Mouse (Mus musculus) liver, adult 2 months (tissue): ENCODE measurements around the gene Tmem9. TPM values are rescaled to one million over a fixed set of nuclear protein-coding genes. Genes with fewer than 3 reads are reported as not detected.

Experiments used
- DNase-seq: peaks from one replicate; pipeline ENCODE4 v3.0.0-alpha.2; 2011; ENCODE audit warnings: low read depth, low spot score; ENCODE audit errors: extremely low read depth
- H3K27ac ChIP-seq: fragments of 200-500 bp; replicated peaks from 2 replicates; pipeline ENCODE4 v1.5.1; 2012; ENCODE audit warnings: low read depth, mild to moderate bottlenecking, control low read depth, inconsistent platforms, low read length; ENCODE audit not compliant: insufficient read depth
- H3K27me3 ChIP-seq: fragments of 200-500 bp; 2 replicates; pipeline ENCODE4 v1.6.1; 2012; ENCODE audit warnings: mild to moderate bottlenecking, moderate library complexity, low read length, inconsistent platforms; ENCODE audit not compliant: control insufficient read depth, insufficient read depth
- H3K36me3 ChIP-seq: fragments of 200-500 bp; 2 replicates; pipeline ENCODE4 v1.6.1; 2012; ENCODE audit warnings: low read length, inconsistent platforms; ENCODE audit not compliant: control insufficient read depth, insufficient read depth
- H3K4me1 ChIP-seq: fragments of 200-500 bp; 2 replicates; pipeline ENCODE4 v1.6.1; 2011; ENCODE audit warnings: low read length; ENCODE audit not compliant: control insufficient read depth, insufficient read depth
- H3K4me3 ChIP-seq: fragments of 200-500 bp; 2 replicates; pipeline ENCODE4 v1.5.1; 2011; ENCODE audit warnings: low read depth, mild to moderate bottlenecking, control low read depth, low read length, moderate library complexity; ENCODE audit not compliant: insufficient read depth
- H3K79me2 ChIP-seq: fragments of 200-500 bp; 2 replicates; pipeline ENCODE4 v1.6.1; 2012; ENCODE audit warnings: inconsistent platforms, mild to moderate bottlenecking, low read length, moderate library complexity; ENCODE audit not compliant: control insufficient read depth, insufficient read depth
- H3K9ac ChIP-seq: fragments of 200-500 bp; 2 replicates; pipeline ENCODE4 v1.6.1; 2012; ENCODE audit warnings: low read depth, mild to moderate bottlenecking, control low read depth, inconsistent platforms, low read length
- CTCF ChIP-seq: fragments of 200-500 bp; IDR thresholded peaks from 2 replicates; pipeline ENCODE4 v1.5.1; 2011; ENCODE audit warnings: low read depth, low read length, control low read depth
- POLR2A ChIP-seq: fragments of 200-500 bp; IDR thresholded peaks from 2 replicates; pipeline ENCODE4 v1.6.1; 2011; ENCODE audit warnings: low read length, control low read depth; ENCODE audit not compliant: insufficient read depth; ENCODE audit errors: extremely low read depth
- WGBS: fragments of 180-500 bp; shearing (Covaris S2); methylation state at CpG from one replicate; pipeline ENCODE4 v1.1.7; 2018; 5-methylcytosine and 5-hydroxymethylcytosine counted together
- polyA plus RNA-seq: library from polyadenylated mRNA; depleted of rRNA; stranded (reverse); fragments of >200 nt; gene quantifications from 2 replicates; pipeline ENCODE4 v1.2.3, GENCODE M21; 2012
- total RNA-seq: library from RNA; depleted of rRNA; stranded (reverse); fragments of >200 nt; gene quantifications from 2 replicates; pipeline ENCODE4 v1.2.3, GENCODE M21; 2014

Tmem9 gene
- total and polyA plus RNA-seq, 2 experiments, result 20.1 to 39.1 TPM

GRCm38 (mm10) chr1:136061041-136061789, 53.3 kb downstream of the Tmem9 start:
- H3K9ac ChIP-seq, result no peak overlapping the region
- no peak overlapping the region for H3K27ac ChIP-seq
- no peak for DNase-seq
- no peaks in the 10 kb centered on the region for H3K27me3 ChIP-seq
- WGBS, result 77% methylated on average over 9 of the region's 9 CpGs
- H3K79me2 ChIP-seq, result no peaks in the 10 kb centered on the region
- H3K4me1 ChIP-seq, result no peaks in the 10 kb centered on the region
- no peaks in the 10 kb centered on the region for H3K36me3 ChIP-seq
- H3K4me3 ChIP-seq, result no peak overlapping the region
- TF ChIP-seq CTCF (no peak), POLR2A (no peak)

DNA sequence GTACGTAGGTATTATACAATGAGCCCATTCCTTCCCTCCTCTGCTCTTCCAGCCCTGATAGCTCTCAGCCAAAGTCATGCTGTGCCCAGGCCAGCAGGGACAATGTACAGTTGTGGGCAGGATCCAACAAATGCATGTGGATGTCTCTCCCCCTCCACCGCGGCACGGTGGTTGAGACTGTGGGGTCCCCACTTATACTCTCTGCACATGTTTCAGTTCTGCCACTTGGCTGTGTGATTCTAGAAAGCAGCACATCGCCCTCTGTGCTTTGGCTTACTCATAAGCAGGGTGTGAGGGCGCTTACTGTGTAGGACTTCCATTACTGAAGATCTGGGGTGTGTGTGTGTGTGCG, 53.8 kb downstream of the Tmem9 start:
- Histone ChIP-seq H3K9ac (no peak overlapping the region), H3K36me3 (no peaks in the 10 kb centered on the region), H3K27ac (no peak overlapping the region), H3K4me3 (no peak overlapping the region), H3K27me3 (no peaks in the 10 kb centered on the region), H3K79me2 (no peaks in the 10 kb centered on the region), H3K4me1 (no peaks in the 10 kb centered on the region)
- no peak for TF ChIP-seq CTCF
- TF ChIP-seq POLR2A, result no peak
- no peak for DNase-seq
- WGBS, result 96% methylated on average over 7 of the region's 7 CpGs

GRCm38 (mm10) chr1:136063991-136064390, 56.0 kb downstream of the Tmem9 start:
- no peak overlapping the region for H3K27ac ChIP-seq
- H3K36me3 ChIP-seq, result no peaks in the 10 kb centered on the region
- no peaks in the 10 kb centered on the region for H3K4me1 ChIP-seq
- DNase-seq, result no peak
- H3K9ac ChIP-seq, result no peak overlapping the region
- no peak for TF ChIP-seq CTCF
- no peak for TF ChIP-seq POLR2A
- H3K4me3 ChIP-seq, result no peak overlapping the region
- 72% methylated on average over 5 of the region's 5 CpGs for WGBS
- no peaks in the 10 kb centered on the region for H3K27me3 ChIP-seq
- no peaks in the 10 kb centered on the region for H3K79me2 ChIP-seq

DNA sequence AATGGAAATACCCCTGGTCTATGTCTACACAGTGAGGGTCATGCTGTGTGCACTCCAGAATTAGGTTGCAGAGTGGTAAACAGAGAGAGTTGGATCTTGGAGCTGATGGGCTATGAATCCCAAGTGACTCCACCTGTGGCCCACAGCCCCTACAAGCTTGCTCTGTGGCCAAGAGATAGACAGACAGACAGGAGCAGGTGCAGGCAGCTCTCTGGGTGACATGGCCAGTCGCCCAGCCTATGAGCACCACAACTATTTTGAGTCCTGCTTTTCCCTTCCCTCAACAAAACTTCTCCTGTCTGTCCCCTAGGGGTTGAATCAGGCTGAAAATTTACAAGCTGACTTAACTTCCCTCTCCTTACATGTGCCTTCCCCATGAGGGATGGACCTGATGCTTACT, 58.7 kb downstream of the Tmem9 start:
- DNase-seq, result no peak
- H3K9ac ChIP-seq, result no peak overlapping the region
- WGBS, result 73% methylated on average over 1 of the region's 1 CpGs
- no peaks in the 10 kb centered on the region for H3K79me2 ChIP-seq
- no peak for TF ChIP-seq CTCF
- TF ChIP-seq POLR2A, result no peak
- no peaks in the 10 kb centered on the region for H3K36me3 ChIP-seq
- H3K4me1 ChIP-seq, result no peaks in the 10 kb centered on the region
- H3K4me3 ChIP-seq, result no peak overlapping the region
- H3K27ac ChIP-seq, result no peak overlapping the region
- H3K27me3 ChIP-seq, result no peaks in the 10 kb centered on the region

- H3K4me3 ChIP-seq, result no peak overlapping the region
- H3K27me3 ChIP-seq, result no peaks in the 10 kb centered on the region
- no peak for TF ChIP-seq CTCF
- TF ChIP-seq POLR2A, result no peak
- 72% methylated on average over 3 of the region's 3 CpGs for WGBS
- H3K36me3 ChIP-seq, result no peaks in the 10 kb centered on the region
- no peaks in the 10 kb centered on the region for H3K4me1 ChIP-seq
- no peak overlapping the region for H3K27ac ChIP-seq
- no peak overlapping the region for H3K9ac ChIP-seq
- no peak for DNase-seq
- H3K79me2 ChIP-seq, result no peaks in the 10 kb centered on the region
These were observed 59.6 kb downstream of the Tmem9 start for GRCm38 (mm10) chr1:136067579-136067978.

DNA sequence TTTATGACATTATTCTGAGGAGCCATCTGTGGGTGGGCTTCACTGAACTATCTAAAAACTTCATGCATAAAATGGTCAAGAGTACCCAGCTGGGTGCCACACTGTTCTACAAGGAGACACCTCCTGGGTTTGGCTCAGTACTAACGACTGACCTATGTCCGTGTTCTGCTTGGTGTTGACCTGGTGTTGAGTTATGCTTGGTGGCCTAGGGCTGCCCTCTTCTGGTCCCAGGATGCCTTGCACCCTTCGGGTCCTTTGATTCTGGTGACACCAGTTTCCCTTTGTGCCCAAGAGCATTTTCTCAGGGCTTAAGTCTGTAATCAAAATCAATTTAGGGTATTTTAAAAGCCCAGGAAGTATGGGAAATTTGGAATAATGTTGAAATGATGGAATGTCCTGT, 68.1 kb downstream of the Tmem9 start:
- no peaks in the 10 kb centered on the region for H3K36me3 ChIP-seq
- H3K79me2 ChIP-seq, result no peaks in the 10 kb centered on the region
- no peak overlapping the region for H3K9ac ChIP-seq
- TF ChIP-seq POLR2A (no peak), CTCF (peak; percentile 90)
- H3K27ac ChIP-seq, result no peak overlapping the region
- no peaks in the 10 kb centered on the region for H3K4me1 ChIP-seq
- H3K4me3 ChIP-seq, result no peak overlapping the region
- 5% methylated on average over 3 of the region's 3 CpGs for WGBS
- DNase-seq, result peak; percentile 45
- no peaks in the 10 kb centered on the region for H3K27me3 ChIP-seq
